Mouse (Mus musculus): ENCODE data around the gene Shc2. TPM values are rescaled to one million over a fixed set of nuclear protein-coding genes. Genes with fewer than 3 reads are reported as not detected.

The Shc2 gene
- total RNA-seq, 2 experiments from 2014 or later = 3.2 to 3.7 TPM

GRCm38 (mm10) chr10:79580356-79580755 lies 57.4 kb downstream of the Shc2 start:
- no peak for DNase-seq

- no peak for DNase-seq
These were observed 57.9 kb downstream of the Shc2 start for GRCm38 (mm10) chr10:79579781-79580180.

- no peak for DNase-seq
These were observed 58.8 kb downstream of the Shc2 start for GRCm38 (mm10) chr10:79578891-79579290.

GRCm38 (mm10) chr10:79578276-79578675 lies 59.4 kb downstream of the Shc2 start:
- DNase-seq = no peak

- no peak for DNase-seq
These were observed 60.3 kb downstream of the Shc2 start for GRCm38 (mm10) chr10:79577376-79577775.

- no peak for DNase-seq
These were observed 62.0 kb downstream of the Shc2 start for GRCm38 (mm10) chr10:79575754-79576153.

GRCm38 (mm10) chr10:79574796-79575195 lies 62.9 kb downstream of the Shc2 start:
- DNase-seq = no peak

GRCm38 (mm10) chr10:79574350-79574749 lies 63.4 kb downstream of the Shc2 start:
- DNase-seq = no peak

GRCm38 (mm10) chr10:79573611-79574010 lies 64.1 kb downstream of the Shc2 start:
- no peak for DNase-seq

GRCm38 (mm10) chr10:79571314-79571713 lies 66.4 kb downstream of the Shc2 start:
- DNase-seq = no peak

- DNase-seq = no peak
These were observed 67.8 kb downstream of the Shc2 start for GRCm38 (mm10) chr10:79569921-79570320.

Other genes starting within 250 kb of the Shc2 start
- gene Vmn2r83, start 169.2 kb downstream of the Shc2 start, total RNA-seq (2021) = not detected
- 1 to 10 TPM; 5.7 to 6.0 TPM for gene Plpp2, start 104.1 kb downstream of the Shc2 start, total RNA-seq (2021)
- 10 to 100 TPM; 19.7 to 21.9 TPM for gene Mier2, start 82.7 kb downstream of the Shc2 start, total RNA-seq (2021)
- not detected for gene Theg, start 50.6 kb downstream of the Shc2 start, total RNA-seq (2021)
- under 1 TPM; 0.10 to 0.11 TPM for gene C2cd4c, start 23.9 kb downstream of the Shc2 start, total RNA-seq (2021)
- gene Odf3l2, start 7.8 kb upstream of the Shc2 start, total RNA-seq (2021) = not detected
- gene Madcam1, start 26.6 kb upstream of the Shc2 start, total RNA-seq (2021) = under 1 TPM; 0.36 to 0.67 TPM
- gene Tpgs1, start 31.5 kb upstream of the Shc2 start, total RNA-seq (2021) = 10 to 100 TPM; 18.8 to 20.3 TPM
- 100 to 1,000 TPM; 134 to 145 TPM for gene Cdc34, start 44.3 kb upstream of the Shc2 start, total RNA-seq (2021)
- 1 to 10 TPM; 2.9 to 3.7 TPM for gene Gzmm, start 51.1 kb upstream of the Shc2 start, total RNA-seq (2021)
- 100 to 1,000 TPM; 793 to 876 TPM for gene Bsg, start 66.6 kb upstream of the Shc2 start, total RNA-seq (2021)
- 1 to 10 TPM; 7.6 to 9.5 TPM for gene Hcn2, start 78.7 kb upstream of the Shc2 start, total RNA-seq (2021)
- gene Polrmt, start 108.7 kb upstream of the Shc2 start, total RNA-seq (2021) = 10 to 100 TPM; 35.4 to 39.6 TPM
- gene Fgf22, start 117.2 kb upstream of the Shc2 start, total RNA-seq (2021) = not detected
- 10 to 100 TPM; 40.3 to 45.9 TPM for gene Rnf126, start 129.0 kb upstream of the Shc2 start, total RNA-seq (2021)
- 10 to 100 TPM; 10.3 TPM for gene Fstl3, start 139.4 kb upstream of the Shc2 start, total RNA-seq (2021)
- gene Prss57, start 153.0 kb upstream of the Shc2 start, total RNA-seq (2021) = not detected
- 10 to 100 TPM; 78.5 to 88.6 TPM for gene Palm, start 155.7 kb upstream of the Shc2 start, total RNA-seq (2021)
- under 1 TPM; 0.14 to 0.45 TPM for gene Misp, start 183.1 kb upstream of the Shc2 start, total RNA-seq (2021)
- gene Ptbp1, start 216.5 kb upstream of the Shc2 start, total RNA-seq (2021) = 100 to 1,000 TPM; 167 to 182 TPM
- not detected for gene Prtn3, start 236.6 kb upstream of the Shc2 start, total RNA-seq (2021)
- 1 to 10 TPM; 2.5 to 2.9 TPM for gene Plppr3, start 236.7 kb upstream of the Shc2 start, total RNA-seq (2021)
- not detected for gene Elane, start 248.3 kb upstream of the Shc2 start, total RNA-seq (2021)